Mouse (Mus musculus): ENCODE results near the gene Vsx1.

The Vsx1 gene

DNA sequence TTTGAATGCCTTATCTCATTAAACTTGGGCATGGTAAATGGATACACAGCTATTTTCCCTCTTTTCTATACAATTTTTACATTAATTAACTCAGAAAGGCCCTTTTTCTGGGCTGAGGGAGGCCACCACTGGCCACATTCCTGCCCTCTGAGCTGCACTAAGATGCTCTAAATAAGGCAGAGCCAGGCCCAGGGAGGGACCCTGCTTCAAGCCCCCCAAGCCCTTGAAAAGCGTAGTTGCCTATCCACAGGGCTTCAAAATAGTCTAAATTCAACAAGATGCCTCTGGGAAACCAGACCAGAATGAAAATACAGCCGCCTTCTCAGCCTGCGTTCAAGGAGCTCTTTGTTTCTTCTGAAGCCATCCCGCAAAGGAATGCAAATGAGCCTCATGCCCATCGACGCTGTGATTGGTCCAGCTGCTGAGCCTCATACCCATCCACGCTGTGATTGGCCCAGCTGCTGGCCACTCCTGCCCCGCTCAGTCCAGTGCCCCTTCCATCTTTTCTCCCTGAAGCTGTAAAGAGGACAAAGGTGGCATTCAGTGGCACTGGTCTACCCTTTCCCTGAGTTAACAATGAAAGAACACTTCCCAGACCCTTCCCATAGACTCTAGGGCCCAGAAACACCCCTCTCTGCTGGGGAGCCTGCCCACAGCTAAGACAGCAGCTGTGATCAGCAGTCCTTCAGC lies 45.3 kb downstream of the Vsx1 start:
- peak; percentile 87 to 93 for DNase-seq (ENCODE audit: low spot score in 2 of 2)

DNA sequence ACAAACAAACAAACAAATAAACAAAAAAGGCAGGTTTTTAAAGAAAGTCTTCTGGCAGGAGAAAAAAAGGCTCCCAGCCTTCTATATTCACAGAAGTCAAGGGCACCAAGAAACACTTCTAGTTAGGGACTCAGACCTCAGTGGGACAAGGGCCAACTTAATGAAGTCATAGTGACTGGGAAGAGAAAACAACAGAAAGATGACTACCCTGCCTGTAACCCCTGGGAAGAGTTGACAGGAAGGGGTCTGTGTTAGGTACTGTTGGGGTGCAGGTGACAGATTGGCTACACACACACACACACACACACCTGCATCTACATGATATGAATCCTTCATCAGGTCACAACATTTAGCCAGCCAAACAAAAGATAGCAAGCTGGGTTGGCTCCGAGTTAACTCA lies 46.0 kb downstream of the Vsx1 start:
- no peak for DNase-seq (ENCODE audit: low spot score in 2 of 2)

DNA sequence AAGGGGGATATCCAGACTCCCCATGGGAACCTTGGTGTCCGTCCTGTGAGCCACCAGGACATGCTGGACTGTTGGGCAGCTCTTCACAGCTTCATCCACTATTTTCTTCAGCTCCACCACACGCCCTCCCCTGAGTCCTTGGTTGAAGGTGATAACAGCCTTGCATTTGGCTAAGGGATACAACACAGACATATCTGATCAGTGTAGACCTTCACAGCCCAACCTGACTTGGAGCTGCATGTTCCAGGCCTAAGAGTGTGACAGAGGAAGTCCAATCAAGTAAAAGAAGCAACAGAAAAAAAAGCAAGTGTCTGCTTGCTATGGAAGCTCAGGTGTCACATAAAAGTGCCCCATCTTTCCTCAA lies 50.8 kb downstream of the Vsx1 start:
- no peak for DNase-seq (ENCODE audit: low spot score in 2 of 2)

DNA sequence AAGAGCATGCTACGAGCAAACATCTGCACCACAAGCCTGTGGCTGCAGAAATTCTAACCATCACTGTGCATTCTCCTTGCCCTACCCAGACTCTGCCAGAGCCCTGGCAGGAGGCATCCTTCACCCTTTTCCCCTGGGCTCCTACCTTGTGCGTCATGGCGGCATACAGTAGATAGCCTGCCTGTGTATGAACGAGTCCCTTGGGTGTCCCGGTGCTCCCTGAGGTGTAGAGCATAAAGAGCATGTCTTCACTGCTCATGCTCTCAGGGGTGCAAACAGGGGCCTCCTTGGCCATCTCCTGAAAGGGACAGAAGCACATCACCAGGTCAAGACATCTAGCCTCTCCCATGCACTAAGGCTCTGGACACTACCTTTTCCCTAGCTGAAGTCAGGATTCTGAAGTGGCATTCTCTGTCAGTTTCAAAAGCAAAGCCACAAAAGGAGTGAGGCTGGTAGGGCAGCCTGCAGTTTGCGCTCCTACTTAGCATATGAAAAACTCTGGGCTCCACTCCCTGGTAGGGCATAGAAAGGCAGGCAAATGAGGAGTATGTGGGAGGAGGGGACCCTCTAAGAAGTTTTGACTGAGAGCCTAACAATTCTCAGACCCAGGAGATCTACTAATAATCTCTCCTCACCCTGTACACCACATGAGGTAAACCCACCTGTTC lies 51.3 kb downstream of the Vsx1 start:
- no peak for DNase-seq (ENCODE audit: low spot score in 2 of 2)

DNA sequence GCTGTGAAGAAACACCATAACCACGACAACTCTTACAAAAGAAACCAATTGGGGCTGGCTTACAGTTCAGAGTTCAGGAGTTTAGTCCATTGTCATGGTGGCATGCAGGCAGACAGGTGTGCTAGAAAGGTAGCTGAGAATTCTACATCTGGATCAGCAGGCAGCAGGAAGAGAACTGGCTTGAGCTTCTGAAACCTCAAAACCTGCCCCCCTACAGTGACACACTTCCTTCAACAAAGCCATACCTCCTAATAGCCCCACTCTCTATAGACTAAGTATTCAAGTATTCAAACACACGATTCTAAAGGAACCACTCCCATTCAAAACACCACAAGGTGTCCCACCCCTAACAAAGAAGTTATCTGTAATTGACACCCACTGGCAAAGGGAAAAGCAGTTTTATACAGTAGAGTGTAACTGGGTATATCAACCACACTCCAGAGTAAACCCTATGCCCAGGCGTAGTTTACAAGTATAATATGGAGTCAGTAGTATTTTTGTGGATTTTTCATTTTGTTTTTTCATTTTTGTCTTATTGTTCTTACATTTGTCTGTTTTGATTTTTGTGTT lies 53.2 kb downstream of the Vsx1 start:
- no peak for DNase-seq (ENCODE audit: low spot score in 2 of 2)

Data from right cerebral cortex, postnatal 10 days (tissue).